Mouse (Mus musculus): Measurements from ENCODE around the gene Tax1bp3. TPM values are rescaled to one million over a fixed set of nuclear protein-coding genes. Genes with fewer than 3 reads are reported as not detected.

Tax1bp3 gene
- total and polyA plus RNA-seq, 2 experiments from 2014 or later = 46.4 to 97.7 TPM

- no peak for TF ChIP-seq CTCF (IDR thresholded peaks at IDR 0.05; ENCODE audit: low read depth)
- no peak overlapping the region for H3K27ac ChIP-seq
- DNase-seq (ENCODE audit: low spot score) (no peak), ATAC-seq (no peak)
- no peaks in the 10 kb centered on the region for H3K9me3 ChIP-seq (ENCODE audit: low read length)
- H3K36me3 ChIP-seq (ENCODE audit: insufficient read depth, low read length) = 0 out of 2 replicates have a peak, but pooled peaks cover 2% of the 10 kb centered on the region
- H3K4me3 ChIP-seq (ENCODE audit: low read length) = no peak overlapping the region
- H3K4me2 ChIP-seq (ENCODE audit: low read depth, low read length) = no peak overlapping the region
- no peak overlapping the region for H3K9ac ChIP-seq (replicated peaks; ENCODE audit: low read length)
- 58% methylated on average over 2 of the region's 2 CpGs for WGBS
- peaks cover 9% of the 10 kb centered on the region; the same call in 1 of the 2 replicates for H3K4me1 ChIP-seq (ENCODE audit: insufficient read depth, low read length)
- H3K27me3 ChIP-seq (ENCODE audit: insufficient read depth, low read length) = no peaks in the 10 kb centered on the region
These were observed 24.1 kb downstream of the Tax1bp3 start for GRCm38 (mm10) chr11:73201021-73201420.

GRCm38 (mm10) chr11:73201597-73201996, 24.7 kb downstream of the Tax1bp3 start:
- DNase-seq (ENCODE audit: low spot score) (peak; percentile 32), ATAC-seq (no peak)
- no peak overlapping the region for H3K4me3 ChIP-seq (ENCODE audit: low read length)
- H3K9ac ChIP-seq (replicated peaks; ENCODE audit: low read length) = no peak overlapping the region
- no peak overlapping the region for H3K4me2 ChIP-seq (ENCODE audit: low read depth, low read length)
- H3K9me3 ChIP-seq (ENCODE audit: low read length) = no peaks in the 10 kb centered on the region
- H3K27ac ChIP-seq = 0 out of 2 replicates have a peak overlapping the region, but pooled peaks have one; percentile 26
- H3K27me3 ChIP-seq (ENCODE audit: insufficient read depth, low read length) = no peaks in the 10 kb centered on the region
- H3K4me1 ChIP-seq (ENCODE audit: insufficient read depth, low read length) = peaks cover 9% of the 10 kb centered on the region; the same call in 1 of the 2 replicates
- peak; percentile 40 for TF ChIP-seq CTCF (IDR thresholded peaks at IDR 0.05; ENCODE audit: low read depth)
- H3K36me3 ChIP-seq (ENCODE audit: insufficient read depth, low read length) = no peaks in the 10 kb centered on the region
- 30% methylated on average over 4 of the region's 4 CpGs for WGBS

GRCm38 (mm10) chr11:73203895-73204294, 27.0 kb downstream of the Tax1bp3 start:
- no peak for DNase-seq (ENCODE audit: low spot score)
- H3K4me3 ChIP-seq (ENCODE audit: low read length) = no peak overlapping the region
- H3K9ac ChIP-seq (replicated peaks; ENCODE audit: low read length) = no peak overlapping the region
- no peaks in the 10 kb centered on the region for H3K36me3 ChIP-seq (ENCODE audit: insufficient read depth, low read length)
- ATAC-seq = no peak
- H3K27me3 ChIP-seq (ENCODE audit: insufficient read depth, low read length) = no peaks in the 10 kb centered on the region
- H3K27ac ChIP-seq = no peak overlapping the region
- H3K4me1 ChIP-seq (ENCODE audit: insufficient read depth, low read length) = peaks cover 5% of the 10 kb centered on the region; the same call in 1 of the 2 replicates
- TF ChIP-seq CTCF (IDR thresholded peaks at IDR 0.05; ENCODE audit: low read depth) = no peak
- no peak overlapping the region for H3K4me2 ChIP-seq (ENCODE audit: low read depth, low read length)
- H3K9me3 ChIP-seq (ENCODE audit: low read length) = no peaks in the 10 kb centered on the region
- WGBS = 79% methylated on average over 8 of the region's 8 CpGs

- WGBS = 80% methylated on average over 7 of the region's 7 CpGs
- TF ChIP-seq CTCF (IDR thresholded peaks at IDR 0.05; ENCODE audit: low read depth) = no peak
- no peak overlapping the region for H3K4me2 ChIP-seq (ENCODE audit: low read depth, low read length)
- no peak overlapping the region for H3K9ac ChIP-seq (replicated peaks; ENCODE audit: low read length)
- H3K27me3 ChIP-seq (ENCODE audit: insufficient read depth, low read length) = no peaks in the 10 kb centered on the region
- no peaks in the 10 kb centered on the region for H3K9me3 ChIP-seq (ENCODE audit: low read length)
- H3K36me3 ChIP-seq (ENCODE audit: insufficient read depth, low read length) = no peaks in the 10 kb centered on the region
- ATAC-seq (no peak), DNase-seq (ENCODE audit: low spot score) (no peak)
- H3K4me3 ChIP-seq (ENCODE audit: low read length) = no peak overlapping the region
- H3K4me1 ChIP-seq (ENCODE audit: insufficient read depth, low read length) = no peaks in the 10 kb centered on the region
- no peak overlapping the region for H3K27ac ChIP-seq
These were observed 28.3 kb downstream of the Tax1bp3 start for GRCm38 (mm10) chr11:73205194-73205593.

- ATAC-seq (no peak), DNase-seq (ENCODE audit: low spot score) (no peak)
- no peak overlapping the region for H3K4me3 ChIP-seq (ENCODE audit: low read length)
- H3K9ac ChIP-seq (replicated peaks; ENCODE audit: low read length) = no peak overlapping the region
- no peaks in the 10 kb centered on the region for H3K4me1 ChIP-seq (ENCODE audit: insufficient read depth, low read length)
- no peak overlapping the region for H3K4me2 ChIP-seq (ENCODE audit: low read depth, low read length)
- no peaks in the 10 kb centered on the region for H3K27me3 ChIP-seq (ENCODE audit: insufficient read depth, low read length)
- no peaks in the 10 kb centered on the region for H3K9me3 ChIP-seq (ENCODE audit: low read length)
- H3K27ac ChIP-seq = no peak overlapping the region
- 93% methylated on average over 2 of the region's 2 CpGs for WGBS
- no peaks in the 10 kb centered on the region for H3K36me3 ChIP-seq (ENCODE audit: insufficient read depth, low read length)
- peak; percentile 46; the same call in 1 of the 2 replicates for TF ChIP-seq CTCF (IDR thresholded peaks at IDR 0.05; ENCODE audit: low read depth)
These were observed 30.7 kb downstream of the Tax1bp3 start for GRCm38 (mm10) chr11:73207621-73208020.

GRCm38 (mm10) chr11:73213956-73214355, 37.1 kb downstream of the Tax1bp3 start:
- Histone ChIP-seq H3K9me3 (ENCODE audit: low read length) (no peaks in the 10 kb centered on the region), H3K4me2 (ENCODE audit: low read depth, low read length) (no peak overlapping the region), H3K27me3 (ENCODE audit: insufficient read depth, low read length) (no peaks in the 10 kb centered on the region), H3K4me3 (ENCODE audit: low read length) (no peak overlapping the region), H3K36me3 (ENCODE audit: insufficient read depth, low read length) (no peaks in the 10 kb centered on the region), H3K4me1 (ENCODE audit: insufficient read depth, low read length) (no peaks in the 10 kb centered on the region), H3K9ac (replicated peaks; ENCODE audit: low read length) (no peak overlapping the region), H3K27ac (no peak overlapping the region)
- no peak; the same call in 1 of the 2 replicates for ATAC-seq
- DNase-seq (ENCODE audit: low spot score) = peak; percentile 25
- TF ChIP-seq CTCF (IDR thresholded peaks at IDR 0.05; ENCODE audit: low read depth) = no peak
- WGBS = 43% methylated on average over 3 of the region's 3 CpGs

GRCm38 (mm10) chr11:73219671-73220070, 42.8 kb downstream of the Tax1bp3 start:
- ATAC-seq (no peak), DNase-seq (ENCODE audit: low spot score) (no peak)
- no peak overlapping the region for H3K4me3 ChIP-seq (ENCODE audit: low read length)

More at GRCm38 (mm10) chr11:73219671-73220070, 42.8 kb downstream of the Tax1bp3 start:
- Histone ChIP-seq H3K9me3 (ENCODE audit: low read length) (no peaks in the 10 kb centered on the region), H3K27ac (no peak overlapping the region), H3K9ac (replicated peaks; ENCODE audit: low read length) (no peak overlapping the region), H3K36me3 (ENCODE audit: insufficient read depth, low read length) (no peaks in the 10 kb centered on the region), H3K4me1 (ENCODE audit: insufficient read depth, low read length) (no peaks in the 10 kb centered on the region), H3K27me3 (ENCODE audit: insufficient read depth, low read length) (no peaks in the 10 kb centered on the region), H3K4me2 (ENCODE audit: low read depth, low read length) (no peak overlapping the region)
- TF ChIP-seq CTCF (IDR thresholded peaks at IDR 0.05; ENCODE audit: low read depth) = no peak
- WGBS = 69% methylated on average over 2 of the region's 2 CpGs
